Mouse (Mus musculus): Measurements from ENCODE around the gene Syngr2. TPM values are rescaled to one million over a fixed set of nuclear protein-coding genes. Genes with fewer than 3 reads are reported as not detected.
"Not testable (repeated sequence)": the region's sequence is repeated elsewhere in the genome, so short reads cannot be mapped to it uniquely, and the experiment has no call there.

The Syngr2 gene
- polyA plus RNA-seq, 1 experiment from 2014 or later, result 15.8 TPM

DNA sequence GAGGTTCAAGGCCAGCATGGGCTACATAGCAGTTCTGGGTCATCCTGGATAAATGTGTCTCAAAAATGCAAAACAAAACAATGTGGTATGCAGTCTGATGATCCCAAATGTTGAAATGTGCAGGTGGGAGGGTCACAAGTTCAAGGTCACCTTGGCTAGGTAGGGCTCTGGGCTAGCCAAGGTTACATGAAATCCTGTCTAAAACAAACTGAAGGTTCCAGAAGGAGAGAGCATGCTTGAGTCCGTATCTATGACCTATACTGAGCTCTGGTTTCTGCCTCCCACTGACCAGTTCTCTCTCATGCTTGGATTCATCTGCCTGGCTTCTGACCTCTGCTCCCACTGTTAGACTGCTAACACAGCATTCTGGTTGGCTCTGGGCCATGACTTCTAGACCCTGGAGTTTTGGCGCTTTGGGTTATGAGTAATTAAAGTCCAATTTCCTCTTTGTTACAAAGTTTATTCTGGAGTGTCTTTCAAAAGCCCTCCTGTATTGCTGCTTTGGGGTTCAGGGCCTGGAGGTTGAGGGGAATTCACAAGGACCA, 20.3 kb downstream of the Syngr2 start:
- H3K9ac ChIP-seq, result no peak overlapping the region
- no peak overlapping the region for H3K4me3 ChIP-seq
- no peaks in the 10 kb centered on the region for H3K27me3 ChIP-seq (replicated peaks)
- peaks cover 30% of the 10 kb centered on the region for H3K4me1 ChIP-seq
- ATAC-seq (replicated peaks), result no peak
- H3K27ac ChIP-seq, result no peak overlapping the region
- H3K9me3 ChIP-seq, result no peaks in the 10 kb centered on the region
- WGBS, result 77% methylated on average over 2 of the region's 2 CpGs
- H3K4me2 ChIP-seq, result no peak overlapping the region
- H3K36me3 ChIP-seq (replicated peaks), result no peaks in the 10 kb centered on the region

DNA sequence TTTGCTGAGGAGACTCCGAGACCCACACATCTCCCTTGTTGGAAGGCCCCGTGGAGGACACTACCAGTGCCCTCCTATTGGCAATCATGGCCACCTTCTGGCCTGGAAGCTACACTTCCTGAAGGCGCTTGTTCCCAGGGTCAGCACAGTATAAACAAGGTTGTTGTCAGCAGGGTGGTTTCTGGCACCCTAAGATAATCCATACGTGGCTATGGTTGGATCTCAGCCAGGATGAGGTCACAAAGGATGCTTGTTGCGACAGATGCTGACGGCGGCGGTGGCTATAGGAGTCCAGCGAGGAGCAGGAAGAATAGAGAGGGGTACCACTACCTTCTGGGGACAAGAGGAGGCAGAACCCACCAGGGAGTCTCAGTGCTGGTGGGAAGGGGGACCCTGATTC, 20.9 kb downstream of the Syngr2 start:
- no peak for ATAC-seq (replicated peaks)
- no peak overlapping the region for H3K4me3 ChIP-seq
- H3K27ac ChIP-seq, result no peak overlapping the region
- H3K27me3 ChIP-seq (replicated peaks), result no peaks in the 10 kb centered on the region
- H3K9ac ChIP-seq, result no peak overlapping the region
- no peaks in the 10 kb centered on the region for H3K36me3 ChIP-seq (replicated peaks)
- H3K4me1 ChIP-seq, result peaks cover 24% of the 10 kb centered on the region
- no peaks in the 10 kb centered on the region for H3K9me3 ChIP-seq
- H3K4me2 ChIP-seq, result no peak overlapping the region
- WGBS, result 71% methylated on average over 9 of the region's 9 CpGs

DNA sequence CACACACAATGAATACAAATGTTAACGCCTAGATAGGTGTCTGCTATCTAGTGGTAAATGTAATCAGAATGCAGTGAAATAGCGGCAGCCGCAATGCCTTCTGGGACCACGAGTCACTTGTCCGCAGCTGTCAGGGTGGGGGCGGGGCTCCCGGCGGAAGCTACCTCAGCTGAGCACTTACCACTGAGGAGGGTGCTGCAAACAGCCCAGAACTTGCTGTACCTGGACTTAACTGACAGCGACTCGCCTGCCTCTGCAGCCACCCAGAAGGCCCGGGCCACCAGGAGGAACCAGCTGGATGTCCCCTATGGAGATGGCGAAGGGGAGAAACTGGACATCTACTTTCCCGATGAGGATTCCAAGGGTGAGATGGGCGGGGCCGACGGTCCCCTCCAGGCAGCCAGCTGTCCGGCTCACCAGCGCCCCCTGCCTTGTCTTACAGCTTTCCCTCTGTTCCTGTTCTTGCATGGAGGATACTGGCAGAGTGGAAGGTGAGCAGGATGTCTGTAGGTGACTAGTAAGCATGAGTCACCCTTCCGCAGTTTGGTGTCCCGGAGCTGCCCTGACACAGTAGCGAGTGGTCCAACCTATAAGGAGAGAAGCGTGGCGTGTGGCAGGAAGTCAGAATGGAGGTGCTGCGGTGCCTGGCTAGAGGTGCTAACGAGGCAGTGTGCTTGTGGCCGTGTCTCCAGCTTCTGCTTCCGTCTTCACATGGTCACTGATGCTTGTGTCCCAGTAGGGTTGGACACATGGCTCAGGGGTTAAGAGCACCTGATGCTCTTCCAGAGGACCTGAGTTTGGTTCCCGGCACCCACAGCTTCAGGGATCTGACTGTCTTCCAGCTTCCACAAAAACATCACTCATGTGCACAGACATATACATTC, 22.9 kb downstream of the Syngr2 start:
- 19% methylated on average over 28 of the region's 28 CpGs for WGBS
- ATAC-seq (replicated peaks), result peak; percentile 80
- Histone ChIP-seq H3K9me3 (no peaks in the 10 kb centered on the region), H3K4me1 (peaks cover 14% of the 10 kb centered on the region), H3K27me3 (replicated peaks) (no peaks in the 10 kb centered on the region), H3K9ac (no peak overlapping the region; the same call in 1 of the 2 replicates), H3K4me2 (peak overlapping the region; percentile 56), H3K36me3 (replicated peaks) (no peaks in the 10 kb centered on the region), H3K27ac (peak overlapping the region; percentile 65), H3K4me3 (peak overlapping the region; percentile 42)

DNA sequence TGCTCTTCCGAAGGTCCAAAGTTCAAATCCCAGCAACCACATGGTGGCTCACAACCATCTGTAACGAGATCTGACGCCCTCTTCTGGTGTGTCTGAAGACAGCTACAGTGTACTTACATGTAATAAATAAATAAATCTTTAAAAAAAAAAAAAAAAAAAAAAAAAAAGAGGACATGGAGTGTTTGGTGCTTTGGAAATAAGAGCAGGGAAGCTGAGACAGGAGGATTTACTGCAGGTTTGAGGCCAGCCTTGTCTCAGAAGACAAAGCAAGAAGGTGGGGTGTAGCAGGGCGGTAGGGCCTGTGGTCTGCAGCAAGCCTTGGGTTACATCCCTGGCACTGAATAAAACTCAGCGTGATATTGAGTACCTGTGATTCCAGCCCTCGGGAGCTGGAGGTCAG, 24.0 kb downstream of the Syngr2 start:
- not testable (repeated sequence) for H3K27me3 ChIP-seq (replicated peaks); H3K9ac ChIP-seq; H3K9me3 ChIP-seq; ATAC-seq (replicated peaks); H3K4me3 ChIP-seq; H3K4me1 ChIP-seq; H3K4me2 ChIP-seq; H3K27ac ChIP-seq; H3K36me3 ChIP-seq (replicated peaks)
- WGBS, result 81% methylated on average over 6 of the region's 6 CpGs

DNA sequence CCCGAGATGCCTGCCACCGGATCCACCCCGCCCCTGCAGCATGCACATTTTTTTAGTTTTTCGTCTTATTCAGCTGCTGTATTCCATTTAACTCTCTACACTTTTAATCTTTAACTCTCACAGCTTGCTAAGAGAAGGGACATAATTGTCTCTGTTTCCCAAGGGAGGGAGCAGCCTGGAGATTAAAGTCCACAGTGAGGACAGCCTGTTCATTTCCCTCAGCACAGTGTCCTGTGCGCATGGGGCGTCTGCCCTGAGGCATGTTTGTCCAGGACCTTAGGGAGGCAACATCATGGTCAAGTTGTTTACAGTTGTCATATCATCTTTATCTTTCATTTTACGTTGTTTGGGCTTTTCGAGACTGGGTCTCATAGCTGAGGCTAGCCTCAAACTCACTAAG, 24.6 kb downstream of the Syngr2 start:
- no peak overlapping the region for H3K4me2 ChIP-seq
- WGBS, result 94% methylated on average over 8 of the region's 8 CpGs

DNA sequence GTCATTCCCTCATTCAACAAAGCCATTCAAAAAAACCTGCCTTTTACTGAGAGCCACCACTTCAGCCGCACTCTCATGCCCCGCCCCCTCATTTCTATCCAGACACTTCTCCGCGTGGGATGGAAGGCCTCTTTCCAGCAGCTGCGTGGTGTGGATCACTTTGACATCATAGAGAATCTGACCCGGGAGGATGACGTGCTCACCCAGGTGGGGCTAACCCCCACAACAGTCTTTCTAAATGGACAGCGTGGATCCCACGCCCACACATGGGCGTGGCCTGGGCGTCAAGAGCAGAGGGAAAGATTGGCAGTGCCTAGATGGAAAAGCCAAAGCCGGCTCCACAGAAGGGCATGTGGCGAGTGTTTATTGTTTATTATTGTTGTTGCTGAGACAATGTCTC, 26.8 kb downstream of the Syngr2 start:
- peak overlapping the region; percentile 34 for H3K4me2 ChIP-seq
- no peaks in the 10 kb centered on the region for H3K36me3 ChIP-seq (replicated peaks)
- H3K27me3 ChIP-seq (replicated peaks), result no peaks in the 10 kb centered on the region
- 29% methylated on average over 13 of the region's 13 CpGs for WGBS
- ATAC-seq (replicated peaks), result no peak
- H3K9ac ChIP-seq, result no peak overlapping the region
- H3K9me3 ChIP-seq, result no peaks in the 10 kb centered on the region
- H3K4me1 ChIP-seq, result peaks cover 8% of the 10 kb centered on the region
- no peak overlapping the region for H3K4me3 ChIP-seq
- no peak overlapping the region for H3K27ac ChIP-seq

More for the DNA sequence above, 24.6 kb downstream of the Syngr2 start:
- H3K27ac ChIP-seq, result no peak overlapping the region
- no peaks in the 10 kb centered on the region for H3K36me3 ChIP-seq (replicated peaks)
- H3K27me3 ChIP-seq (replicated peaks), result no peaks in the 10 kb centered on the region
- no peak overlapping the region for H3K4me3 ChIP-seq
- no peak for ATAC-seq (replicated peaks)
- H3K9ac ChIP-seq, result no peak overlapping the region
- no peaks in the 10 kb centered on the region for H3K9me3 ChIP-seq
- peaks cover 8% of the 10 kb centered on the region for H3K4me1 ChIP-seq

DNA sequence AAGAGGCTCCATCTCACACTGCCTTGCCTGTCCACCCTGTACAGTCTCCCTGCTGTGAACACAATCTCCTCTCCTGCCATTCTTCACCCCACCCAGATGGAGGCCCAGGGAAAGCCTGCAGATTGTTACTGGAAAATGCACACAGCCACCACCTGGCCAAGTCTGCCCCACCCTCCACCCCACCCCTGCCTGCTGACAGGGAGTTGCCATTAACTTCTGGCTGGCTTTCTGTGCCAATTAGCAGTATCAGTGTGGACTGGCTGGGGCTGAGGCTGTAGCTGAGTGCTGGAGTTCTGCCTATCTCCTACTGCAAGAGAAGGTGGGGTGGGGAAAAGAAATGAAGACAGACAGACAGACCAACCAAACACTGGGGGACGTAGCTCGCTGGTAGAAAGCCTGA, 29.1 kb downstream of the Syngr2 start:
- H3K4me2 ChIP-seq, result no peak overlapping the region
- no peaks in the 10 kb centered on the region for H3K27me3 ChIP-seq (replicated peaks)
- H3K4me3 ChIP-seq, result no peak overlapping the region
- no peak for ATAC-seq (replicated peaks)
- WGBS, result 77% methylated on average over 2 of the region's 2 CpGs
- H3K27ac ChIP-seq, result no peak overlapping the region
- H3K36me3 ChIP-seq (replicated peaks), result no peaks in the 10 kb centered on the region
- no peak overlapping the region for H3K9ac ChIP-seq
- H3K9me3 ChIP-seq, result no peaks in the 10 kb centered on the region
- peaks cover 3% of the 10 kb centered on the region; the same call in 1 of the 2 replicates for H3K4me1 ChIP-seq

DNA sequence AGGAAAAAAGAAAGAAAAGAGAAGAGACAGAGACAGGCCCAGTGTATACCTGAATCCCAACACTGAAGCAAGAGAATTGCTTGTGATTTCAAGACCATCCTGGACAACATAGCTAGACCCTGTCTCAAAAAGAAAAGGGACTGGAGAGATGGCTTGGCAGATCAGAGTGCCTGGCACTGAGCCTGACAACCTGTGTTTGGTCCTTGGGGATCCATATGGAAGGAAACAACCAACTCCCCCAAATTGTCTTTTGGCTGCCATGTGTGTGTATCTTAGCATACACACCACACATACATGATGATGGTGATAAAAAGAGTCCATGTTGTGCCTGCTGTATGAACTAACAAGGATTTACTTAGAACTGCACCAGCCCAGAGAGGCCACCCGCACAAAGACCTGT, 29.6 kb downstream of the Syngr2 start:
- Histone ChIP-seq H3K9ac (no peak overlapping the region), H3K4me1 (peaks cover 3% of the 10 kb centered on the region; the same call in 1 of the 2 replicates), H3K4me2 (no peak overlapping the region), H3K36me3 (replicated peaks) (no peaks in the 10 kb centered on the region), H3K27ac (no peak overlapping the region), H3K9me3 (no peaks in the 10 kb centered on the region), H3K4me3 (no peak overlapping the region), H3K27me3 (replicated peaks) (no peaks in the 10 kb centered on the region)
- WGBS, result 88% methylated on average over 1 of the region's 1 CpGs
- no peak for ATAC-seq (replicated peaks)

DNA sequence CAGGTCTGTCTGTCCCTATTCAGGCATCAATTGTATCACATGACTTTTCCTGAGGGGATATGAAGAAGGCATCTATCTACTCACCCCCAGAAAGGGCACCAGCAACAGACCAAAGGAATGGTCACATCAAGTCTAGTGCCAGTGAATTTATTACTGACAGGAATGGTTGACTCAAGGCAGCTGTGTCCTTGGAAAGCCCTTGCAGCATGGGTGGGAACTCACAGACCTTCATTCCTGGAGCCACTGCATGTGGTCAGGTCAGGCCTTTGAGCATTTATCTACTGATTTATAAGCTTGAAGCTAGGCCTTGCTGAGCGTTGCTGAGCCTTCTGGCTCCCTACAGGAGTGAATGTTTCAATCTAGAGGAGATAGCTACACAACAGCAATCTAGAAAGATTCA, 31.4 kb downstream of the Syngr2 start:
- no peaks in the 10 kb centered on the region for H3K9me3 ChIP-seq
- peaks cover 3% of the 10 kb centered on the region; the same call in 1 of the 2 replicates for H3K4me1 ChIP-seq
- no peaks in the 10 kb centered on the region for H3K36me3 ChIP-seq (replicated peaks)
- H3K4me2 ChIP-seq, result no peak overlapping the region
- no peak for ATAC-seq (replicated peaks)
- H3K27ac ChIP-seq, result no peak overlapping the region
- 61% methylated on average over 1 of the region's 1 CpGs for WGBS
- no peak overlapping the region for H3K4me3 ChIP-seq
- no peak overlapping the region for H3K9ac ChIP-seq
- H3K27me3 ChIP-seq (replicated peaks), result no peaks in the 10 kb centered on the region

DNA sequence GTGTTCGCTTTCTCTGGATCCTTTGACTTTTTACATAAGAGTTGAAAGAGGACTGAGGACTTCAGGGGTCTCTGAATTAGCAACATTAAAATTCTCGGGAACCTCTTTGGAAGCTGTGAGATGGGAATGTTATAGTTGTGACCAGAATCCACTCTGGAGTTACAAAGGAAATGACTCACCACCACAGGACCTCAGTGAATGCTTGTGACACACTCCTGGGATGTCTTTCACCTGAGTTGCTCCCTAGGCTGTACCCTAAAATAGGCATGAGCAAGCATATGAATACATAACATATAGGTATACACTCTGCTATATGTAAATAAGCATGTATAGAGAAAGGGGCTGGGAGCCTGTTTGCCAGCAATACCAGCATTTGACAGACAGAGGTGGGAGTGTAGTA, 34.0 kb downstream of the Syngr2 start:
- Histone ChIP-seq H3K9me3 (no peaks in the 10 kb centered on the region), H3K36me3 (replicated peaks) (no peaks in the 10 kb centered on the region), H3K4me2 (no peak overlapping the region), H3K4me1 (peaks cover 10% of the 10 kb centered on the region), H3K4me3 (no peak overlapping the region), H3K27me3 (replicated peaks) (no peaks in the 10 kb centered on the region), H3K27ac (no peak overlapping the region), H3K9ac (no peak overlapping the region)
- no peak for ATAC-seq (replicated peaks)
- 87% methylated on average over 2 of the region's 2 CpGs for WGBS

DNA sequence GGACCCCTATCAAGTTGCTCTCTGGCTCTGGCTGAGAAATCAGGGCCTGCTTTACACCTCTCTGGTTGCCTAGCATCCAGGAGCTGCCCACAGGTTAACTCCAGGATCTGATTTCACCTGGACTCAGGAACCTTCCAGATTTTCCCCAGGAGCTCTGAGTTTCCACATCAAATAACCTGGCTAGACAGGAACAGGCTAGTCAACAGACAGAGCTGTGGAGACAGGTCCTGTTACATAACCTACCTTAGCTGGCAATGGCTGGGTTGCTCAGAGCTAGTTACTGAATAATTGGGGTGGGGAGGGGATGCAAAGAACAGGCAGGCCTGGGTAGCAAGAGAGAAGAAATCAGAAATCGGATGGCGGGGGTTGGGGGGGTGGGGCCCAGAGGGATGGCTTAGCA, 35.5 kb downstream of the Syngr2 start:
- 82% methylated on average over 2 of the region's 2 CpGs for WGBS
- H3K4me1 ChIP-seq, result peaks cover 19% of the 10 kb centered on the region
- H3K4me3 ChIP-seq, result no peak overlapping the region
- H3K9me3 ChIP-seq, result no peaks in the 10 kb centered on the region
- no peak overlapping the region for H3K4me2 ChIP-seq
- no peaks in the 10 kb centered on the region for H3K36me3 ChIP-seq (replicated peaks)
- ATAC-seq (replicated peaks), result no peak
- no peaks in the 10 kb centered on the region for H3K27me3 ChIP-seq (replicated peaks)
- H3K9ac ChIP-seq, result no peak overlapping the region
- no peak overlapping the region for H3K27ac ChIP-seq

DNA sequence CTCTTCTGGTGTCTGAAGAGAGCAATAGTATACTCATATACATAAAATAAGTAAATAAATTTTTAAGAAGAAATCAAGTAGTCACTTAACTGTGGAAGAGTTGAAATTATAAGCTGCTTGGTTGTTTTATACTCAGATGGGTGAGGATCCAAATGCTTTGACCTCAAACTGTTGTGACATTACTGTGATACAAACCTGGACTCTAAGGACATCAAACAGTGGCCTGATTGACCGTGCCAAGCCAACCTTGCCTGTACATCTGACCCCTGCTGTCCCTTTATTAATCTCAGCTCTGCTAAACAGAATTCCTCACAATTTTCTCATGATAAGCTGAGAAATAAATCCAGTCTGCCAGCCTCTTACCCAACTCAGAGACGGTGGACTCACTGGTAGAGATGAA, 36.2 kb downstream of the Syngr2 start:
- H3K36me3 ChIP-seq (replicated peaks), result no peaks in the 10 kb centered on the region
- H3K4me2 ChIP-seq, result no peak overlapping the region
- ATAC-seq (replicated peaks), result no peak
- peaks cover 23% of the 10 kb centered on the region for H3K4me1 ChIP-seq
- H3K9ac ChIP-seq, result no peak overlapping the region
- no peak overlapping the region for H3K4me3 ChIP-seq
- H3K9me3 ChIP-seq, result no peaks in the 10 kb centered on the region
- no peaks in the 10 kb centered on the region for H3K27me3 ChIP-seq (replicated peaks)
- 76% methylated on average over 2 of the region's 2 CpGs for WGBS
- no peak overlapping the region for H3K27ac ChIP-seq

DNA sequence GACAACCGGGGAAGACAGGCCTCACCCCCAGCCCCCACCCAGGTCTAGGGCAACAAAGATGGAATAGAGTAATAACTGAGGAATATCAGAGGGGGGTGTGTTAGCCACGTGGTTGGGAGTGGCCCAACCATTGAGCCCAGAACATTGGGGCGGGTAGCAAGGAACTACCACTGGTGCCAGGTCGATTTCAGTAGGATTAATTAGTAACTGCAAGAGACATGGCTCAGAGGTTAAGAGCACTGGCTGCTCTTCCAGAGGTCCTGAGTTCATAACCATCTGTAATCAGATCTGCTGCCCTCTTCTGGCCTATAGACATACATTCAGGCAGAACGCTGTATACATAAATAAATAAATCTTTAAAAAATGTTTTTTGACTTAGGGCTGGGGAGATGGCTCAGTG, 37.2 kb downstream of the Syngr2 start:
- Histone ChIP-seq H3K27ac (no peak overlapping the region), H3K27me3 (replicated peaks) (no peaks in the 10 kb centered on the region), H3K4me3 (no peak overlapping the region), H3K9ac (no peak overlapping the region), H3K9me3 (no peaks in the 10 kb centered on the region), H3K4me1 (peaks cover 23% of the 10 kb centered on the region), H3K36me3 (replicated peaks) (no peaks in the 10 kb centered on the region), H3K4me2 (no peak overlapping the region)
- 55% methylated on average over 5 of the region's 5 CpGs for WGBS
- no peak for ATAC-seq (replicated peaks)

Data from midbrain, embryonic 15.5 days (tissue).